Mouse (Mus musculus): ENCODE measurements around the gene Ctss.
A peak's percentile ranks its signal among the peaks of the same experiment; 100 is the strongest.

Gene Ctss

GRCm38 (mm10) chr3:95526622-95527211 is at the start of gene Ctss:
TSS of gene Ctss (plus strand) at chr3:95526786.
- DNase-seq (ENCODE audit: extremely low read depth, low read depth, low spot score) = no peak

GRCm38 (mm10) chr3:95478966-95479365 is 47.6 kb upstream of the Ctss start:
- DNase-seq (ENCODE audit: extremely low read depth, low read depth, low spot score) = no peak

GRCm38 (mm10) chr3:95486421-95486820 is 40.2 kb upstream of the Ctss start:
- DNase-seq (ENCODE audit: extremely low read depth, low read depth, low spot score) = no peak

- DNase-seq (ENCODE audit: extremely low read depth, low read depth, low spot score) = no peak
Measured at GRCm38 (mm10) chr3:95488679-95489078, 37.9 kb upstream of the Ctss start.

- DNase-seq (ENCODE audit: extremely low read depth, low read depth, low spot score) = no peak
Measured at GRCm38 (mm10) chr3:95490238-95490637, 36.3 kb upstream of the Ctss start.

- no peak for DNase-seq (ENCODE audit: extremely low read depth, low read depth, low spot score)
Measured at GRCm38 (mm10) chr3:95494342-95494741, 32.2 kb upstream of the Ctss start.

- DNase-seq (ENCODE audit: extremely low read depth, low read depth, low spot score) = no peak
Measured at GRCm38 (mm10) chr3:95498229-95498628, 28.4 kb upstream of the Ctss start.

GRCm38 (mm10) chr3:95499024-95499423 is 27.6 kb upstream of the Ctss start, which contains the start of gene Ctsk:
TSS of gene Ctsk (plus strand) at chr3:95499256.
- no peak for DNase-seq (ENCODE audit: extremely low read depth, low read depth, low spot score)

- no peak for DNase-seq (ENCODE audit: extremely low read depth, low read depth, low spot score)
Measured at GRCm38 (mm10) chr3:95499496-95500140, 27.0 kb upstream of the Ctss start.

- no peak for DNase-seq (ENCODE audit: extremely low read depth, low read depth, low spot score)
Measured at GRCm38 (mm10) chr3:95502312-95502711, 24.3 kb upstream of the Ctss start.

- DNase-seq (ENCODE audit: extremely low read depth, low read depth, low spot score) = no peak
Measured at GRCm38 (mm10) chr3:95509348-95509747, 17.2 kb upstream of the Ctss start.

GRCm38 (mm10) chr3:95511611-95512180 is 14.9 kb upstream of the Ctss start:
- DNase-seq (ENCODE audit: extremely low read depth, low read depth, low spot score) = no peak

GRCm38 (mm10) chr3:95516614-95517041 is 10.0 kb upstream of the Ctss start:
- no peak for DNase-seq (ENCODE audit: extremely low read depth, low read depth, low spot score)

- peak; percentile 13 for DNase-seq (ENCODE audit: extremely low read depth, low read depth, low spot score)
Measured at GRCm38 (mm10) chr3:95517493-95517898, 9.1 kb upstream of the Ctss start.

GRCm38 (mm10) chr3:95518891-95519290 is 7.7 kb upstream of the Ctss start:
- no peak for DNase-seq (ENCODE audit: extremely low read depth, low read depth, low spot score)

GRCm38 (mm10) chr3:95519315-95519714 is 7.3 kb upstream of the Ctss start:
- no peak for DNase-seq (ENCODE audit: extremely low read depth, low read depth, low spot score)

- DNase-seq (ENCODE audit: extremely low read depth, low read depth, low spot score) = no peak
Measured at GRCm38 (mm10) chr3:95520100-95520499, 6.5 kb upstream of the Ctss start.

- no peak for DNase-seq (ENCODE audit: extremely low read depth, low read depth, low spot score)
Measured at GRCm38 (mm10) chr3:95521168-95521567, 5.4 kb upstream of the Ctss start.

- no peak for DNase-seq (ENCODE audit: extremely low read depth, low read depth, low spot score)
Measured at GRCm38 (mm10) chr3:95523662-95524061, 2.9 kb upstream of the Ctss start.

- DNase-seq (ENCODE audit: extremely low read depth, low read depth, low spot score) = no peak
Measured at GRCm38 (mm10) chr3:95524673-95525072, 1.9 kb upstream of the Ctss start.

- no peak for DNase-seq (ENCODE audit: extremely low read depth, low read depth, low spot score)
Measured at GRCm38 (mm10) chr3:95526111-95526510, 475 bp upstream of the Ctss start.

- DNase-seq (ENCODE audit: extremely low read depth, low read depth, low spot score) = no peak
Measured at GRCm38 (mm10) chr3:95529814-95530213, 3.2 kb downstream of the Ctss start.

Data from fat pad, adult 2 months (tissue).